Mouse (Mus musculus): Measurements from ENCODE around the gene Nectin1. TPM values are rescaled to one million over a fixed set of nuclear protein-coding genes. Genes with fewer than 3 reads are reported as not detected.

The Nectin1 gene
- total RNA-seq, 1 experiment from 2014 or later = 0.50 TPM

GRCm38 (mm10) chr9:43777362-43778360 is 33.9 kb downstream of the Nectin1 start:
- no peak for ATAC-seq (replicated peaks in 1 of 2; ENCODE audit: insufficient read depth in 1 of 2, low FRiP score in 2 of 2, low TSS enrichment in 1 of 2, low read depth in 1 of 2, poor library complexity in 2 of 2, severe bottlenecking in 2 of 2)

DNA sequence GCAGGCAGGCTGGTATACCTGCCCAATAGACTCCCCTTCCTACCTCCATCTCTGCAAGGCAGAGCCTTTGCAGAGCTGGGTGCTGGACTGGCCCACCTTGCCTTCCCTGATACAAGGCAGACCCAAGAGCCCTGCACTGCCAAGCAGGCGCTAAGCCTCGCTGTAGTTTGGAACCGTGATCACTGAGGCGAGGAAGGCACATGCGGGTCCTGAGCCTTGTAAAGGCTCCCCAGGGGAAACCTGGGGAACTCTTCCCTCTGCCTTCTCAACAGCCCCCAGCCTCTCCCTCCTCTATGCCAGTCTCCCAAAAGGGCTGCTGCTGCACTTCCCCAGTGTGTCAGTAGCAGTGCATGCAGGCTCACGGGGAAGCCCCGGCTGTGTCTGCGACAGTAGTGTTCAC is 37.1 kb downstream of the Nectin1 start:
- ATAC-seq (replicated peaks in 1 of 2; ENCODE audit: insufficient read depth in 1 of 2, low FRiP score in 2 of 2, low TSS enrichment in 1 of 2, low read depth in 1 of 2, poor library complexity in 2 of 2, severe bottlenecking in 2 of 2) = no peak

GRCm38 (mm10) chr9:43782401-43782800 is 38.6 kb downstream of the Nectin1 start:
- ATAC-seq (replicated peaks in 1 of 2; ENCODE audit: insufficient read depth in 1 of 2, low FRiP score in 2 of 2, low TSS enrichment in 1 of 2, low read depth in 1 of 2, poor library complexity in 2 of 2, severe bottlenecking in 2 of 2) = no peak

GRCm38 (mm10) chr9:43783959-43784358 is 40.2 kb downstream of the Nectin1 start:
- ATAC-seq (replicated peaks in 1 of 2; ENCODE audit: insufficient read depth in 1 of 2, low FRiP score in 2 of 2, low TSS enrichment in 1 of 2, low read depth in 1 of 2, poor library complexity in 2 of 2, severe bottlenecking in 2 of 2) = no peak

DNA sequence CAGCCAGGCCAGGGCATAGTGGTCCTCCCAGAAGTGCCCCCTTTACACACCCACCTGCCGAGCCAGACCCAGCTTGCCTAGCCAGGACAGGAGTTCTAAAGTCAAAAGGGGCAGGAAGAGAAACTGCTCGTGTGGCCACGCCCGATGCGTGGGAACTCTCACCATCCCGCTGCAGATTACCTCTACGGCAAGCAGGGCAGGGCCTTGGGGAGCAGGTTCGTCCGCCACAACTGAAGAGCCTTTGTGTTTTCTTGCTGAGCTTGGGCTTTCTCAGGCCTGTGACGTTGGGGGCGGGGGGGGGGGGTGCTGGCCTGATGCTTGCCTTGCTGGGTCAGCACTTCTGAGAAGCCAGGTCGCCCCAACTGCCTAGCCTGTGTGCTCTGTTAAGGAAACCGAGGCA is 41.1 kb downstream of the Nectin1 start:
- ATAC-seq (replicated peaks in 1 of 2; ENCODE audit: insufficient read depth in 1 of 2, low FRiP score in 2 of 2, low TSS enrichment in 1 of 2, low read depth in 1 of 2, poor library complexity in 2 of 2, severe bottlenecking in 2 of 2) = no peak

GRCm38 (mm10) chr9:43787591-43787990 is 43.8 kb downstream of the Nectin1 start:
- ATAC-seq (replicated peaks in 1 of 2; ENCODE audit: insufficient read depth in 1 of 2, low FRiP score in 2 of 2, low TSS enrichment in 1 of 2, low read depth in 1 of 2, poor library complexity in 2 of 2, severe bottlenecking in 2 of 2) = no peak

GRCm38 (mm10) chr9:43792681-43793080 is 48.9 kb downstream of the Nectin1 start:
- ATAC-seq (replicated peaks in 1 of 2; ENCODE audit: insufficient read depth in 1 of 2, low FRiP score in 2 of 2, low TSS enrichment in 1 of 2, low read depth in 1 of 2, poor library complexity in 2 of 2, severe bottlenecking in 2 of 2) = no peak

- no peak for ATAC-seq (replicated peaks in 1 of 2; ENCODE audit: insufficient read depth in 1 of 2, low FRiP score in 2 of 2, low TSS enrichment in 1 of 2, low read depth in 1 of 2, poor library complexity in 2 of 2, severe bottlenecking in 2 of 2)
Measured at GRCm38 (mm10) chr9:43793411-43793810, 49.6 kb downstream of the Nectin1 start.

DNA sequence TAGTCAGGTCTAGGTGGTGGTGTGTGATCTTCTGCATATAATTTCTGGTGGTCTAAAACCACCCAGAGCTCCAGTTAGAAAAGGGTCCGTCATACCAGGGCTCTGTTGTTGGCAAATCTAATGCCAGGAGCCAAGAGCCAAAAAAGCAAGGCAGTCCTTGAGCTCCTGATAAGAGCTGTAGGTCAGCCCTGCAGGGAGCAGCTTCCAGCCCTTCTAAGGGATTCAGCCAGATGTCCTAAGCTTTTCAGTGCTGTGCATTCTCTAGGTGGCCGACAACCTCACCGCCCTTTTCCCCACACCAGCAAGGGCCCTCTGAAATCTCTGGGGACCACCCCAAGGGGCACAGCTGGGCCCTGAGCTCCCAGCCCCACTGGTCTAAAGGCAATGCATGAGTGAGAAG is 52.2 kb downstream of the Nectin1 start:
- no peak for ATAC-seq (replicated peaks in 1 of 2; ENCODE audit: insufficient read depth in 1 of 2, low FRiP score in 2 of 2, low TSS enrichment in 1 of 2, low read depth in 1 of 2, poor library complexity in 2 of 2, severe bottlenecking in 2 of 2)

DNA sequence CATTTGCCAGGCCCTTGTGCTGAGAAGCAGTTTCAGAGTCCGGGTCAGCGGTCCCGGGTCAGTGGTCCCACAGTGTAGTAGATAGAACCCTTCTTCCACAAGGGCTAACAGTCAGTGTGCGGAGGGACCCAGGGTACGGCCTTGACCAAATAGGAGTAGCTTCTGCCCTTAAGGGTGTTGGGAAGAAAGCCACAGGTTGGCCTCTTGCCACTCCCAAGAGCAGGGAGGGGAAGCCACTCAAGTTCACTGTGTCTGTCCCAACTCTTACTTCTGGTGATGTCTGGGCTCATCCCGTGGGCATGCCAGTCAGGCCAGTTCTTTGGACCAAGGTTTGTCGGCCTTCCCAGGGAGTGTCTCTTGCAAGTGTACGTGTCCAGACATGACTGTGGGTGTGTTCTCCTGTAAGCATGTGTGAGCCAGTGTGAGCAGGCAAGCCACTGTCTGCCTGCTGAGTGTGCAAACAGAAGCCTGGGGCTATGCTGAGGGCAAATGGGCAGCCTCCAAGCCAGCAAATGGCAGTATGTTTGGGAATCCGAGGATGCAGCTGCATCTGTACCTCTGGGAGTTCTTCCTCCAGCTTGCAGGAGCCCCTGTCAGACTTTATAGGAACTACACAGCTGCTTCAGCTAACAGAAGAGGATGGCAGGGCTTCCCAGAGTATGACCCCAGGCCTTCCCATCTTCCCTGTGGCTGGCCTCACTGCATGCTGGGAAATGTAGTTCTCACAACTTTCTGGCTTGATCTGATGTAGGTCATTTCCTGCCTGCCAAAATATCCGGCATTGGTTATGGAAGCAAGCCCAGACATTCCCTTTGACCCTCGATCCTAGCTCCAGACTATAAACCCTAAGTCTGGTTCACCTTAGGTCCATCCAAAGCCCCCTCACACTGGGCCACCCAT is 53.3 kb downstream of the Nectin1 start:
- no peak for ATAC-seq (replicated peaks in 1 of 2; ENCODE audit: insufficient read depth in 1 of 2, low FRiP score in 2 of 2, low TSS enrichment in 1 of 2, low read depth in 1 of 2, poor library complexity in 2 of 2, severe bottlenecking in 2 of 2)

- no peak for ATAC-seq (replicated peaks in 1 of 2; ENCODE audit: insufficient read depth in 1 of 2, low FRiP score in 2 of 2, low TSS enrichment in 1 of 2, low read depth in 1 of 2, poor library complexity in 2 of 2, severe bottlenecking in 2 of 2)
Measured at GRCm38 (mm10) chr9:43797746-43798145, 54.0 kb downstream of the Nectin1 start.

DNA sequence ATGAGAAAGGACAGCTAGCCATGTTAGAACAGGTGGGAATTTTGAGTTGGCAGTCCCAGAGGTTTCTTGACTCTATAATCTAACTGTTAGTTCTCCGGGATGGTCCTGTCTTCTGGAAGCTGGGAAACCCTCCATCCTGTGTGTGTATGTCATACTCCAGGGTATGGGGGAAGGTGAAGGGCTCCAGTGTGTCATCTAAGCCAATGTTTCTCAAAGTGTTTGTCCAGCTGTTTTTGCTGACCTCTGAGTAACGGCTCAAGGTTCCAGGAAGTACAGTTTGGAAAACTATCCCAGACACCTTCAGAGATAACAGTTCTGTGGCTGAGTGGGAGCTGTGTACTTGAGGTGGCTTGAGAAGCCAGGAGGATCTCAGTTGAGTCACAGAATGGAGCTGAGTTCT is 56.7 kb downstream of the Nectin1 start:
- no peak for ATAC-seq (replicated peaks in 1 of 2; ENCODE audit: insufficient read depth in 1 of 2, low FRiP score in 2 of 2, low TSS enrichment in 1 of 2, low read depth in 1 of 2, poor library complexity in 2 of 2, severe bottlenecking in 2 of 2)

GRCm38 (mm10) chr9:43801911-43802310 is 58.1 kb downstream of the Nectin1 start:
- ATAC-seq (replicated peaks in 1 of 2; ENCODE audit: insufficient read depth in 1 of 2, low FRiP score in 2 of 2, low TSS enrichment in 1 of 2, low read depth in 1 of 2, poor library complexity in 2 of 2, severe bottlenecking in 2 of 2) = peak; percentile 53 to 72; a peak in 3 of 4 replicates

- ATAC-seq (replicated peaks in 1 of 2; ENCODE audit: insufficient read depth in 1 of 2, low FRiP score in 2 of 2, low TSS enrichment in 1 of 2, low read depth in 1 of 2, poor library complexity in 2 of 2, severe bottlenecking in 2 of 2) = no peak
Measured at GRCm38 (mm10) chr9:43807565-43807964, 63.8 kb downstream of the Nectin1 start.

- ATAC-seq (replicated peaks in 1 of 2; ENCODE audit: insufficient read depth in 1 of 2, low FRiP score in 2 of 2, low TSS enrichment in 1 of 2, low read depth in 1 of 2, poor library complexity in 2 of 2, severe bottlenecking in 2 of 2) = no peak
Measured at GRCm38 (mm10) chr9:43808099-43808498, 64.3 kb downstream of the Nectin1 start.

- ATAC-seq (replicated peaks in 1 of 2; ENCODE audit: insufficient read depth in 1 of 2, low FRiP score in 2 of 2, low TSS enrichment in 1 of 2, low read depth in 1 of 2, poor library complexity in 2 of 2, severe bottlenecking in 2 of 2) = no peak
Measured at GRCm38 (mm10) chr9:43808546-43808945, 64.8 kb downstream of the Nectin1 start.

DNA sequence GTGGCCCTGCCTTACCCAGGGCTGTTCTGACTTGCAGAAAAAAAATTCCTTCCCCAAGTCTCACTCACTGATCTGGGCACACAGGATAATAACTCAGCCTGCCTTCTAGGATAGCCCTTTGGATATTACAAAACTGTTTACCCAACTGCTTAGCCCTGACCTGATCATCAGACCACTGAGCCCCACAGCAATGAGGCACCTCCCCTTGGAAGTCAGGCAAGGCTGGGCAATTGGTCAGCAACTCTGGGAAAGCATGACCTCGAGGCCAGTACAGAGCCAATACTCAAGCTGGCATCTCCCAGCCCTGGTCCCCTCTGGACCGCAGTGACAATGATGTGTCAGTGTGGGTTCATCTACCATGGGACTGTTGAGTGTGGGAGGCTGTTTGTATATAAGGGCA is 69.4 kb downstream of the Nectin1 start:
- no peak for ATAC-seq (replicated peaks in 1 of 2; ENCODE audit: insufficient read depth in 1 of 2, low FRiP score in 2 of 2, low TSS enrichment in 1 of 2, low read depth in 1 of 2, poor library complexity in 2 of 2, severe bottlenecking in 2 of 2)

DNA sequence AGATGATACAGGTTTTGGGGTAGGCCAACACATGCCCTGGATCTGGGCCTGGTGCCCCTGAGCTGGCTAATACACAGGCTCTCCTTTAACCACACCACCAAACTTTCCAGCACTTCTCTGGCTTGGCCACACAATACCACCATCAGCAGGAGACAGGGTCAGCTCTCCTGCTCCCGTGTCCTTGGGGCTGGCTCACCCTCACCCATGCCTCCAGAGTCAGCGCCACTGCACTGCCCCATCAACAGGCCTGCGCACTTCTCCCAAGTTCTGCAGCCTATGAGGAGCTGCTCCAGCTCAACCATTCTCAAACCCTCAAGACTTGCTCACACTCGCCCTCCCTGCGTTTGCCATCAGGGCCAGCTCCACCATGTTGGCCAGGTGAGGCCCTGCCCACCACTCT is 78.4 kb downstream of the Nectin1 start:
- no peak for ATAC-seq (replicated peaks in 1 of 2; ENCODE audit: insufficient read depth in 1 of 2, low FRiP score in 2 of 2, low TSS enrichment in 1 of 2, low read depth in 1 of 2, poor library complexity in 2 of 2, severe bottlenecking in 2 of 2)

All from hematopoietic stem cell, adult 5-6 weeks (primary cell).